9 mouse cellular contexts compared by ENCODE assay signal in the genomic region with DNA sequence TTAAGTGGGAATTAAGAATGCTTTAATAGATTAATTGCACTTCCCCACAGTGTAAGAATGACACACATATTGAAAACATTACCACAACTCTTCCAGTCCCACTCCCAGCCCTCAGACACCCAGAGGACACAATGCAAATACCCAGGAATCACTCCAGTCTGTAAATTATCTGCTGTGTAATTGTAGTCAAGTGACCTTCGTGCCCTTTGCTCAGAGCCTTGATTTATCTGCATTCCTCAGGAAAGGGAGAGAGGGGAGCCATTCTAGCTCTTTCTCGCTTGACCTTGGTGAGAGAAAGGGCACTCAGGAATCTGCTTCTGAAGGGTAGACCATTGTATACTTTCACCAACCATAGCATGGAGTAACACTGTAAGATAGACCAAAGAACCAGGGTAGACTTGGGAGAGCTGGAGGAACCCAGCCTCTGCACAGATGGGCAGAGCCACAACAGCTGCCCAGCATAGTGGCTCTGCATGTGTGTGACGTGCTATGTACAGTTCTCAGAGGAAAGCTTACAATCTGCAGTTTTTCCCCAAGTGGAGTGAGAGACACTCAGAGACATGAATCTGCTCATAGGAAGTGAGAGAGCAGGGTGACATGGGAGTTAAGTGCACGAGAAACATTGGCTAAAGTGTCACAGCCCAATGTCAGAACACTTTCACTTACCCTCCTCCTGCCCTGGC. TPM values are rescaled to one million over a fixed set of nuclear protein-coding genes. Genes with fewer than 3 reads are reported as not detected.
DNase-seq lines count a peak whose midpoint lies in the region; ATAC-seq and TF ChIP-seq lines count a peak whose summit lies in the region.
"Had no signal": no experiment of that assay in that cellular context is flagged by ENCODE, and none has a peak within 500 bp of the region (broad histone marks: within the 10 kb centered on the region; RNA-seq: fewer than 3 reads in every experiment).

No protein-coding gene starts in this region.

- H3K27ac ChIP-seq in heart, adult 2 months, result peak overlapping the region; percentile 57
- peak overlapping the region; percentile 68 for H3K27ac ChIP-seq in lung, embryonic 15.5 days
- peak overlapping the region; percentile 51; the same call in 1 of the 2 replicates for H3K27ac ChIP-seq in intestine, embryonic 14.5 days (ENCODE audit: low read depth)
- peak overlapping the region; percentile 78 for H3K27ac ChIP-seq in stomach, embryonic 14.5 days (ENCODE audit: low read length)
- no peak overlapping the region for H3K27ac ChIP-seq in forebrain, embryonic 12.5 days

- H3K9me3 ChIP-seq in lung, embryonic 15.5 days, result no peaks in the 10 kb centered on the region
- no peaks in the 10 kb centered on the region for H3K9me3 ChIP-seq in intestine, embryonic 14.5 days (ENCODE audit: control insufficient read depth, low read length)
- no peaks in the 10 kb centered on the region for H3K9me3 ChIP-seq in stomach, embryonic 14.5 days (ENCODE audit: control insufficient read depth, low read depth, low read length)
- no peaks in the 10 kb centered on the region for H3K9me3 ChIP-seq in forebrain, embryonic 12.5 days

- H3K9ac ChIP-seq in heart, adult 2 months (ENCODE audit: low read depth, low read length), result no peak overlapping the region
- no peak overlapping the region for H3K9ac ChIP-seq in lung, embryonic 15.5 days
- H3K9ac ChIP-seq in intestine, embryonic 14.5 days (ENCODE audit: low read length), result no peak overlapping the region
- no peak overlapping the region for H3K9ac ChIP-seq in stomach, embryonic 14.5 days (replicated peaks; ENCODE audit: low read depth, low read length)
- H3K9ac ChIP-seq in forebrain, embryonic 12.5 days, result no peak overlapping the region

- no peak overlapping the region for H3K4me3 ChIP-seq in heart, adult 2 months
- no peak overlapping the region for H3K4me3 ChIP-seq in lung, embryonic 15.5 days
- no peak overlapping the region for H3K4me3 ChIP-seq in intestine, embryonic 14.5 days (ENCODE audit: low read depth, low read length)
- H3K4me3 ChIP-seq in stomach, embryonic 14.5 days (ENCODE audit: low read depth, low read length), result no peak overlapping the region
- H3K4me3 ChIP-seq in forebrain, embryonic 12.5 days (replicated peaks), result no peak overlapping the region

- TF ChIP-seq EP300 in heart, adult 2 months (IDR thresholded peaks at IDR 0.05; ENCODE audit: insufficient read depth, low read depth, low read length), result no peak

- no peaks in the 10 kb centered on the region for H3K36me3 ChIP-seq in heart, adult 2 months (ENCODE audit: control insufficient read depth, insufficient read depth, low read length)
- H3K36me3 ChIP-seq in lung, embryonic 15.5 days, result no peaks in the 10 kb centered on the region
- no peaks in the 10 kb centered on the region for H3K36me3 ChIP-seq in intestine, embryonic 14.5 days (ENCODE audit: control insufficient read depth, insufficient read depth, low read length)
- H3K36me3 ChIP-seq in stomach, embryonic 14.5 days (ENCODE audit: control insufficient read depth, insufficient read depth, low read length), result no peaks in the 10 kb centered on the region
- H3K36me3 ChIP-seq in forebrain, embryonic 12.5 days (replicated peaks), result no peaks in the 10 kb centered on the region

- WGBS in heart, adult 2 months, result 55% methylated on average over 4 of the region's 4 CpGs
- 39% methylated on average over 4 of the region's 4 CpGs for WGBS in lung, embryonic 15.5 days
- 27% methylated on average over 4 of the region's 4 CpGs for WGBS in intestine, embryonic 14.5 days
- 34% methylated on average over 4 of the region's 4 CpGs for WGBS in stomach, embryonic 14.5 days
- WGBS in forebrain, embryonic 12.5 days, result 74% methylated on average over 4 of the region's 4 CpGs

- intact Hi-C loops in heart, adult 2 months (cut with DNase I), result no loop called here

- H3K4me1 ChIP-seq in heart, adult 2 months (ENCODE audit: control insufficient read depth, insufficient read depth, low read length), result peaks cover 6% of the 10 kb centered on the region
- H3K4me1 ChIP-seq in lung, embryonic 15.5 days, result peaks cover 39% of the 10 kb centered on the region
- peaks cover 32% of the 10 kb centered on the region; the same call in 1 of the 2 replicates for H3K4me1 ChIP-seq in intestine, embryonic 14.5 days (replicated peaks; ENCODE audit: control insufficient read depth, insufficient read depth, low read length)
- peaks cover 22% of the 10 kb centered on the region; the same call in 1 of the 2 replicates for H3K4me1 ChIP-seq in stomach, embryonic 14.5 days (ENCODE audit: control insufficient read depth, insufficient read depth, low read length)
- no peaks in the 10 kb centered on the region; the same call in 1 of the 2 replicates for H3K4me1 ChIP-seq in forebrain, embryonic 12.5 days

- H3K4me2 ChIP-seq in lung, embryonic 15.5 days, result no peak overlapping the region
- H3K4me2 ChIP-seq in intestine, embryonic 14.5 days (ENCODE audit: low read length), result no peak overlapping the region
- H3K4me2 ChIP-seq in stomach, embryonic 14.5 days (replicated peaks; ENCODE audit: low read depth, low read length), result 0 out of 2 replicates have a peak overlapping the region, but pooled peaks have one; percentile 16
- H3K4me2 ChIP-seq in forebrain, embryonic 12.5 days, result no peak overlapping the region

- H3K27me3 ChIP-seq in heart, adult 2 months (ENCODE audit: control insufficient read depth, insufficient read depth, low read length), result no peaks in the 10 kb centered on the region
- no peaks in the 10 kb centered on the region for H3K27me3 ChIP-seq in lung, embryonic 15.5 days
- H3K27me3 ChIP-seq in intestine, embryonic 14.5 days (replicated peaks; ENCODE audit: control insufficient read depth, insufficient read depth, low read length), result no peaks in the 10 kb centered on the region
- H3K27me3 ChIP-seq in stomach, embryonic 14.5 days (ENCODE audit: control insufficient read depth, insufficient read depth, low read length), result no peaks in the 10 kb centered on the region
- no peaks in the 10 kb centered on the region for H3K27me3 ChIP-seq in forebrain, embryonic 12.5 days

- no peak for TF ChIP-seq POLR2A in heart, adult 2 months (IDR thresholded peaks at IDR 0.05; ENCODE audit: insufficient read depth, low read depth, low read length)

- peak; percentile 28; the same call in 1 of the 2 replicates for ATAC-seq in lung, embryonic 15.5 days (ENCODE audit: borderline replicate concordance, extremely low read depth, low FRiP score, low TSS enrichment)
- ATAC-seq in intestine, embryonic 14.5 days (replicated peaks; ENCODE audit: low FRiP score, low TSS enrichment, low read depth), result no peak
- no peak for ATAC-seq in stomach, embryonic 14.5 days (ENCODE audit: insufficient number of reproducible peaks, insufficient read depth, low FRiP score, low read depth)
- no peak for ATAC-seq in forebrain, embryonic 12.5 days (ENCODE audit: low FRiP score)
- ATAC-seq: midbrain, embryonic 16.5 days had no signal

- no peak for TF ChIP-seq CTCF in heart, adult 2 months (IDR thresholded peaks at IDR 0.05)

- DNase-seq in heart, adult 2 months, result no peak
- no peak for DNase-seq in heart, adult 11 months
- no peak for DNase-seq in lung, postnatal 25 days (ENCODE audit: low spot score)
- no peak for DNase-seq in intestine, embryonic 14.5 days (ENCODE audit: low spot score)
- DNase-seq in Muller cell, postnatal 12 days (ENCODE audit: inconsistent ontology term), result no peak

- no peaks in the 10 kb centered on the region for H3K79me2 ChIP-seq in heart, adult 2 months (replicated peaks; ENCODE audit: control insufficient read depth, insufficient read depth, low read length)

RNA-seq across cellular contexts. Expression of a gene that starts 18.2 kb away (rescaled TPM):
- total RNA-seq in heart, adult 2 months (2021), result under 1 TPM in 1 of 2 experiments, not detected in 1; 0.08 TPM
- polyA plus RNA-seq in heart, adult 2 months (2012; rRNA removed), result 0.04 TPM in 1 of 2 replicates, not detected in the other
- 1.5 and 1.7 TPM in 2 replicates for polyA plus RNA-seq in lung, embryonic 15.5 days (2015; fragmentation: Nextera tagmentation; extraction: Ambion mirVana)
- 3.3 and 3.9 TPM in 2 replicates for polyA plus RNA-seq in intestine, embryonic 14.5 days (2014; fragmentation: Nextera tagmentation; extraction: Ambion mirVana)
- polyA plus RNA-seq in stomach, embryonic 14.5 days (2014; fragmentation: Nextera tagmentation; extraction: Ambion mirVana), result 1.4 and 1.5 TPM in 2 replicates
- polyA plus RNA-seq in forebrain, embryonic 12.5 days (2016; fragmentation: Nextera tagmentation; extraction: Ambion mirVana), result 0.18 and 0.29 TPM in 2 replicates
- polyA plus RNA-seq: midbrain, embryonic 16.5 days had no signal
